Mouse (Mus musculus): ENCODE results near the gene Tmem38a.

The Tmem38a gene

GRCm38 (mm10) chr8:72571611-72572473 lies at the start of gene Tmem38a:
Gene Tmem38a (plus strand): TSS chr8:72572055.
- peak; percentile 37 for DNase-seq (ENCODE audit: extremely low read depth, low read depth)

GRCm38 (mm10) chr8:72532103-72532502 lies 39.8 kb upstream of the Tmem38a start:
- DNase-seq (ENCODE audit: extremely low read depth, low read depth) = no peak

GRCm38 (mm10) chr8:72534888-72535287 lies 37.0 kb upstream of the Tmem38a start:
- DNase-seq (ENCODE audit: extremely low read depth, low read depth) = no peak

GRCm38 (mm10) chr8:72539234-72539633 lies 32.6 kb upstream of the Tmem38a start:
- peak; percentile 45 for DNase-seq (ENCODE audit: extremely low read depth, low read depth)

- no peak for DNase-seq (ENCODE audit: extremely low read depth, low read depth)
These were observed 24.6 kb upstream of the Tmem38a start for GRCm38 (mm10) chr8:72547122-72547801.

- peak; percentile 95 for DNase-seq (ENCODE audit: extremely low read depth, low read depth)
These were observed 23.8 kb upstream of the Tmem38a start, which contains the start of gene Med26 for GRCm38 (mm10) chr8:72547802-72548643. Gene Med26 (minus strand): TSS chr8:72548270.

GRCm38 (mm10) chr8:72548644-72549313 lies 23.1 kb upstream of the Tmem38a start:
- DNase-seq (ENCODE audit: extremely low read depth, low read depth) = peak; percentile 44

- DNase-seq (ENCODE audit: extremely low read depth, low read depth) = no peak
These were observed 22.5 kb upstream of the Tmem38a start for GRCm38 (mm10) chr8:72549314-72549892.

GRCm38 (mm10) chr8:72555770-72556169 lies 16.1 kb upstream of the Tmem38a start:
- no peak for DNase-seq (ENCODE audit: extremely low read depth, low read depth)

GRCm38 (mm10) chr8:72561111-72561689 lies 10.7 kb upstream of the Tmem38a start:
- no peak for DNase-seq (ENCODE audit: extremely low read depth, low read depth)

GRCm38 (mm10) chr8:72565970-72566369 lies 5.9 kb upstream of the Tmem38a start:
- no peak for DNase-seq (ENCODE audit: extremely low read depth, low read depth)

GRCm38 (mm10) chr8:72570633-72571610 lies 933 bp upstream of the Tmem38a start, which contains the start of gene Smim7:
Gene Smim7 (minus strand): TSS chr8:72571088.
- peak; percentile 96 for DNase-seq (ENCODE audit: extremely low read depth, low read depth)

GRCm38 (mm10) chr8:72572507-72572906 lies 652 bp downstream of the Tmem38a start:
- DNase-seq (ENCODE audit: extremely low read depth, low read depth) = no peak

- DNase-seq (ENCODE audit: extremely low read depth, low read depth) = no peak
These were observed 1.6 kb downstream of the Tmem38a start for GRCm38 (mm10) chr8:72573450-72573849.

- no peak for DNase-seq (ENCODE audit: extremely low read depth, low read depth)
These were observed 4.1 kb downstream of the Tmem38a start for GRCm38 (mm10) chr8:72575915-72576314.

GRCm38 (mm10) chr8:72577266-72577665 lies 5.4 kb downstream of the Tmem38a start:
- no peak for DNase-seq (ENCODE audit: extremely low read depth, low read depth)

GRCm38 (mm10) chr8:72577941-72578340 lies 6.1 kb downstream of the Tmem38a start:
- no peak for DNase-seq (ENCODE audit: extremely low read depth, low read depth)

GRCm38 (mm10) chr8:72579374-72579773 lies 7.5 kb downstream of the Tmem38a start:
- DNase-seq (ENCODE audit: extremely low read depth, low read depth) = no peak

Data from MEL-GATA-1-ER (cell line).